Mouse (Mus musculus): Measurements from ENCODE around the gene Tspyl3. TPM values are rescaled to one million over a fixed set of nuclear protein-coding genes. Genes with fewer than 3 reads are reported as not detected.
"Not testable (repeated sequence)": the region's sequence is repeated elsewhere in the genome, so short reads cannot be mapped to it uniquely, and the experiment has no call there.

Gene Tspyl3
- polyA plus RNA-seq (2015; fragmentation: Nextera tagmentation; extraction: Ambion mirVana): 4.7 and 5.5 TPM in 2 replicates

GRCm38 (mm10) chr2:153224946-153225594, at the start of gene Tspyl3:
TSS of gene Tspyl3 (minus strand) at chr2:153225441.
- peak; percentile 37 for DNase-seq (ENCODE audit: low spot score)
- WGBS: 2% methylated on average over 31 of the region's 31 CpGs
- no peaks in the 10 kb centered on the region for H3K9me3 ChIP-seq (ENCODE audit: low read length)
- peak; percentile 72 for ATAC-seq
- no peaks in the 10 kb centered on the region for H3K4me1 ChIP-seq (ENCODE audit: insufficient read depth, low read depth, low read length)
- H3K4me2 ChIP-seq (replicated peaks; ENCODE audit: low read depth, low read length): peak within 1 kb of the TSS; percentile 80
- no peaks in the 10 kb centered on the region for H3K27me3 ChIP-seq (replicated peaks; ENCODE audit: insufficient read depth, low read length)
- peak within 1 kb of the TSS; percentile 71 for H3K9ac ChIP-seq (replicated peaks; ENCODE audit: low read depth)
- H3K4me3 ChIP-seq (ENCODE audit: low read depth, low read length): peak within 1 kb of the TSS; percentile 46
- H3K36me3 ChIP-seq (ENCODE audit: insufficient read depth, low read length): peaks cover 8% of the 10 kb centered on the region
- no peak within 1 kb of the TSS for H3K27ac ChIP-seq (ENCODE audit: low read length)
- TF ChIP-seq CTCF (IDR thresholded peaks at IDR 0.05) (no peak), EP300 (IDR thresholded peaks at IDR 0.05) (no peak)

- H3K36me3 ChIP-seq (ENCODE audit: insufficient read depth, low read length): no peaks in the 10 kb centered on the region
- no peak for TF ChIP-seq EP300 (IDR thresholded peaks at IDR 0.05)
- TF ChIP-seq CTCF (IDR thresholded peaks at IDR 0.05): no peak
- H3K27me3 ChIP-seq (replicated peaks; ENCODE audit: insufficient read depth, low read length): no peaks in the 10 kb centered on the region
- no peak overlapping the region for H3K4me3 ChIP-seq (ENCODE audit: low read depth, low read length)
- DNase-seq (ENCODE audit: low spot score): no peak
- H3K9ac ChIP-seq (replicated peaks; ENCODE audit: low read depth): no peak overlapping the region
- H3K9me3 ChIP-seq (ENCODE audit: low read length): no peaks in the 10 kb centered on the region
- no peak overlapping the region for H3K4me2 ChIP-seq (replicated peaks; ENCODE audit: low read depth, low read length)
- H3K4me1 ChIP-seq (ENCODE audit: insufficient read depth, low read depth, low read length): no peaks in the 10 kb centered on the region
- WGBS: 75% methylated on average over 6 of the region's 6 CpGs
- no peak for ATAC-seq
- no peak overlapping the region for H3K27ac ChIP-seq (ENCODE audit: low read length)
Measured at GRCm38 (mm10) chr2:153274919-153275247, 49.6 kb upstream of the Tspyl3 start.

GRCm38 (mm10) chr2:153274200-153274918, 49.1 kb upstream of the Tspyl3 start:
- not testable (repeated sequence) for H3K27ac ChIP-seq (ENCODE audit: low read length); DNase-seq (ENCODE audit: low spot score); H3K9me3 ChIP-seq (ENCODE audit: low read length); H3K36me3 ChIP-seq (ENCODE audit: insufficient read depth, low read length); H3K4me2 ChIP-seq (replicated peaks; ENCODE audit: low read depth, low read length); H3K4me1 ChIP-seq (ENCODE audit: insufficient read depth, low read depth, low read length); H3K4me3 ChIP-seq (ENCODE audit: low read depth, low read length); H3K27me3 ChIP-seq (replicated peaks; ENCODE audit: insufficient read depth, low read length); H3K9ac ChIP-seq (replicated peaks; ENCODE audit: low read depth)
- 58% methylated on average over 6 of the region's 6 CpGs for WGBS
- peak; percentile 74 for ATAC-seq

GRCm38 (mm10) chr2:153270231-153270915, 45.1 kb upstream of the Tspyl3 start:
- WGBS: 48% methylated on average over 8 of the region's 8 CpGs
- H3K4me2 ChIP-seq (replicated peaks; ENCODE audit: low read depth, low read length); H3K27ac ChIP-seq (ENCODE audit: low read length); H3K36me3 ChIP-seq (ENCODE audit: insufficient read depth, low read length); H3K4me3 ChIP-seq (ENCODE audit: low read depth, low read length); H3K4me1 ChIP-seq (ENCODE audit: insufficient read depth, low read depth, low read length); H3K9ac ChIP-seq (replicated peaks; ENCODE audit: low read depth); H3K27me3 ChIP-seq (replicated peaks; ENCODE audit: insufficient read depth, low read length); DNase-seq (ENCODE audit: low spot score); H3K9me3 ChIP-seq (ENCODE audit: low read length): not testable (repeated sequence)
- ATAC-seq: peak; percentile 83

GRCm38 (mm10) chr2:153267331-153267730, 42.1 kb upstream of the Tspyl3 start:
- no peaks in the 10 kb centered on the region for H3K27me3 ChIP-seq (replicated peaks; ENCODE audit: insufficient read depth, low read length)
- no peaks in the 10 kb centered on the region for H3K4me1 ChIP-seq (ENCODE audit: insufficient read depth, low read depth, low read length)
- WGBS: 73% methylated on average over 2 of the region's 2 CpGs
- H3K4me3 ChIP-seq (ENCODE audit: low read depth, low read length): no peak overlapping the region
- no peak overlapping the region for H3K9ac ChIP-seq (replicated peaks; ENCODE audit: low read depth)
- H3K36me3 ChIP-seq (ENCODE audit: insufficient read depth, low read length): peaks cover 6% of the 10 kb centered on the region; the same call in 1 of the 2 replicates
- no peak for ATAC-seq
- H3K4me2 ChIP-seq (replicated peaks; ENCODE audit: low read depth, low read length): no peak overlapping the region
- H3K9me3 ChIP-seq (ENCODE audit: low read length): no peaks in the 10 kb centered on the region
- no peak overlapping the region for H3K27ac ChIP-seq (ENCODE audit: low read length)
- DNase-seq (ENCODE audit: low spot score): no peak
- no peak for TF ChIP-seq EP300 (IDR thresholded peaks at IDR 0.05)
- TF ChIP-seq CTCF (IDR thresholded peaks at IDR 0.05): no peak

GRCm38 (mm10) chr2:153263053-153263452, 37.8 kb upstream of the Tspyl3 start:
- Histone ChIP-seq H3K9ac (replicated peaks; ENCODE audit: low read depth) (no peak overlapping the region), H3K4me1 (ENCODE audit: insufficient read depth, low read depth, low read length) (no peaks in the 10 kb centered on the region), H3K4me3 (ENCODE audit: low read depth, low read length) (no peak overlapping the region), H3K27me3 (replicated peaks; ENCODE audit: insufficient read depth, low read length) (no peaks in the 10 kb centered on the region), H3K4me2 (replicated peaks; ENCODE audit: low read depth, low read length) (no peak overlapping the region), H3K27ac (ENCODE audit: low read length) (no peak overlapping the region), H3K9me3 (ENCODE audit: low read length) (no peaks in the 10 kb centered on the region), H3K36me3 (ENCODE audit: insufficient read depth, low read length) (peaks cover 6% of the 10 kb centered on the region; the same call in 1 of the 2 replicates)
- TF ChIP-seq CTCF (IDR thresholded peaks at IDR 0.05) (no peak), EP300 (IDR thresholded peaks at IDR 0.05) (no peak)
- no peak for ATAC-seq
- DNase-seq (ENCODE audit: low spot score): no peak
- WGBS: 79% methylated on average over 7 of the region's 7 CpGs

All from lung, postnatal 0 days (tissue).